ENCODE assay signal across 23 mouse cellular contexts in genomic region chr2:154729737-154730136, GRCm38 (mm10). TPM values are rescaled to one million over a fixed set of nuclear protein-coding genes. Genes with fewer than 3 reads are reported as not detected.
DNase-seq lines count a peak whose midpoint lies in the region; ATAC-seq lines count a peak whose summit lies in the region.
"Had no signal": no experiment of that assay in that cellular context is flagged by ENCODE, and none has a peak within 500 bp of the region (broad histone marks: within the 10 kb centered on the region; RNA-seq: fewer than 3 reads in every experiment).

No protein-coding gene starts in this region.

- H3K27me3 ChIP-seq in kidney, embryonic 15.5 days: peaks cover 7% of the 10 kb centered on the region; the same call in 1 of the 2 replicates
- no peaks in the 10 kb centered on the region for H3K27me3 ChIP-seq in lung, embryonic 15.5 days
- no peaks in the 10 kb centered on the region for H3K27me3 ChIP-seq in intestine, embryonic 15.5 days (replicated peaks)
- H3K27me3 ChIP-seq in intestine, embryonic 16.5 days (replicated peaks; ENCODE audit: control insufficient read depth, insufficient read depth, low read length): no peaks in the 10 kb centered on the region
- H3K27me3 ChIP-seq in midbrain, embryonic 14.5 days (ENCODE audit: control insufficient read depth, insufficient read depth, low read length): no peaks in the 10 kb centered on the region
- H3K27me3 ChIP-seq: embryonic facial prominence, embryonic 15.5 days; heart, embryonic 13.5 days; hindbrain, embryonic 12.5 days had no signal

- 26% methylated on average over 3 of the region's 3 CpGs for WGBS in kidney, embryonic 15.5 days
- 33% methylated on average over 3 of the region's 3 CpGs for WGBS in lung, embryonic 15.5 days
- 35% methylated on average over 3 of the region's 3 CpGs for WGBS in intestine, embryonic 15.5 days
- 27% methylated on average over 3 of the region's 3 CpGs for WGBS in intestine, embryonic 16.5 days
- 85% methylated on average over 3 of the region's 3 CpGs for WGBS in midbrain, embryonic 14.5 days

- ATAC-seq in kidney, embryonic 15.5 days (replicated peaks; ENCODE audit: low FRiP score): no peak
- peak; percentile 43; the same call in 1 of the 2 replicates for ATAC-seq in lung, embryonic 15.5 days (ENCODE audit: borderline replicate concordance, extremely low read depth, low FRiP score, low TSS enrichment)
- peak; percentile 69; the same call in 1 of the 2 replicates for ATAC-seq in intestine, embryonic 15.5 days
- 0 out of 2 replicates have a peak, but pooled peaks have one; percentile 33 for ATAC-seq in intestine, embryonic 16.5 days
- ATAC-seq in midbrain, embryonic 14.5 days (ENCODE audit: low FRiP score, low TSS enrichment): no peak
- ATAC-seq: forebrain, embryonic 14.5 days had no signal

- H3K4me2 ChIP-seq in kidney, embryonic 15.5 days: no peak overlapping the region
- H3K4me2 ChIP-seq in lung, embryonic 15.5 days: no peak overlapping the region
- H3K4me2 ChIP-seq in intestine, embryonic 15.5 days (replicated peaks): no peak overlapping the region
- no peak overlapping the region for H3K4me2 ChIP-seq in intestine, embryonic 16.5 days (ENCODE audit: low read depth, low read length)
- no peak overlapping the region for H3K4me2 ChIP-seq in midbrain, embryonic 14.5 days (ENCODE audit: low read length)
- H3K4me2 ChIP-seq: embryonic facial prominence, embryonic 15.5 days; heart, embryonic 13.5 days; hindbrain, embryonic 12.5 days had no signal

- H3K36me3 ChIP-seq in kidney, embryonic 15.5 days: no peaks in the 10 kb centered on the region
- no peaks in the 10 kb centered on the region for H3K36me3 ChIP-seq in lung, embryonic 15.5 days
- no peaks in the 10 kb centered on the region for H3K36me3 ChIP-seq in intestine, embryonic 15.5 days
- H3K36me3 ChIP-seq in intestine, embryonic 16.5 days (ENCODE audit: control insufficient read depth, insufficient read depth, low read length): no peaks in the 10 kb centered on the region
- H3K36me3 ChIP-seq in midbrain, embryonic 14.5 days (ENCODE audit: control insufficient read depth, insufficient read depth, low read length): no peaks in the 10 kb centered on the region
- H3K36me3 ChIP-seq: embryonic facial prominence, embryonic 15.5 days; forebrain, embryonic 10.5 days; heart, embryonic 13.5 days; hindbrain, embryonic 12.5 days had no signal

- DNase-seq in kidney, postnatal 10 days: peak; percentile 72
- DNase-seq in lung, postnatal 36 days: no peak
- no peak for DNase-seq in midbrain, embryonic 14.5 days
- DNase-seq: adrenal gland, adult 8-10 months; adrenal gland, postnatal 36 days; cerebellum, adult 2 months; cerebellum, postnatal 14 days; embryo, embryonic 11 days; gastrocnemius, adult 2 months; gastrocnemius, postnatal 25 days; heart, postnatal 4 days had no signal

- no peak overlapping the region for H3K9ac ChIP-seq in kidney, embryonic 15.5 days
- no peak overlapping the region for H3K9ac ChIP-seq in lung, embryonic 15.5 days
- no peak overlapping the region for H3K9ac ChIP-seq in intestine, embryonic 15.5 days
- H3K9ac ChIP-seq in intestine, embryonic 16.5 days (ENCODE audit: low read depth, low read length): no peak overlapping the region
- no peak overlapping the region for H3K9ac ChIP-seq in midbrain, embryonic 14.5 days (replicated peaks; ENCODE audit: low read length)
- H3K9ac ChIP-seq: embryonic facial prominence, embryonic 15.5 days; heart, embryonic 13.5 days; hindbrain, embryonic 12.5 days had no signal

- H3K27ac ChIP-seq in kidney, embryonic 15.5 days: no peak overlapping the region
- 0 out of 2 replicates have a peak overlapping the region, but pooled peaks have one; percentile 69 for H3K27ac ChIP-seq in lung, embryonic 15.5 days
- H3K27ac ChIP-seq in intestine, embryonic 15.5 days: 0 out of 2 replicates have a peak overlapping the region, but pooled peaks have one; percentile 68
- H3K27ac ChIP-seq in intestine, embryonic 16.5 days (ENCODE audit: low read length): peak overlapping the region; percentile 65; the same call in 1 of the 2 replicates
- no peak overlapping the region for H3K27ac ChIP-seq in midbrain, embryonic 14.5 days (replicated peaks; ENCODE audit: low read depth, low read length)
- H3K27ac ChIP-seq: embryonic facial prominence, embryonic 15.5 days; forebrain, embryonic 10.5 days; gastrocnemius, adult 2 months; heart, embryonic 13.5 days; hindbrain, embryonic 12.5 days had no signal

- H3K4me1 ChIP-seq in kidney, embryonic 15.5 days: peaks cover 31% of the 10 kb centered on the region
- peaks cover 44% of the 10 kb centered on the region for H3K4me1 ChIP-seq in lung, embryonic 15.5 days
- 0 out of 2 replicates have a peak, but pooled peaks cover 8% of the 10 kb centered on the region for H3K4me1 ChIP-seq in intestine, embryonic 15.5 days (replicated peaks)
- H3K4me1 ChIP-seq in intestine, embryonic 16.5 days (ENCODE audit: control insufficient read depth, insufficient read depth, low read length): peaks cover 6% of the 10 kb centered on the region; the same call in 1 of the 2 replicates
- peaks cover 4% of the 10 kb centered on the region; the same call in 1 of the 2 replicates for H3K4me1 ChIP-seq in midbrain, embryonic 14.5 days (ENCODE audit: control insufficient read depth, insufficient read depth, low read length)

- H3K4me3 ChIP-seq in kidney, embryonic 15.5 days (replicated peaks): no peak overlapping the region
- no peak overlapping the region for H3K4me3 ChIP-seq in lung, embryonic 15.5 days
- H3K4me3 ChIP-seq in intestine, embryonic 15.5 days (replicated peaks): no peak overlapping the region
- H3K4me3 ChIP-seq in intestine, embryonic 16.5 days (ENCODE audit: low read length): no peak overlapping the region
- no peak overlapping the region for H3K4me3 ChIP-seq in midbrain, embryonic 14.5 days (replicated peaks; ENCODE audit: low read depth, low read length)
- H3K4me3 ChIP-seq: embryonic facial prominence, embryonic 15.5 days; erythroblast, embryonic 14.5 days; forebrain, embryonic 10.5 days; gastrocnemius, adult 2 months; heart, embryonic 13.5 days; hindbrain, embryonic 12.5 days had no signal

- H3K9me3 ChIP-seq in kidney, embryonic 15.5 days (replicated peaks): no peaks in the 10 kb centered on the region
- H3K9me3 ChIP-seq in lung, embryonic 15.5 days: no peaks in the 10 kb centered on the region
- H3K9me3 ChIP-seq in intestine, embryonic 15.5 days: no peaks in the 10 kb centered on the region
- no peaks in the 10 kb centered on the region for H3K9me3 ChIP-seq in intestine, embryonic 16.5 days (ENCODE audit: control insufficient read depth, low read length)
- H3K9me3 ChIP-seq in midbrain, embryonic 14.5 days (ENCODE audit: control insufficient read depth, low read length): no peaks in the 10 kb centered on the region
- H3K9me3 ChIP-seq: embryonic facial prominence, embryonic 15.5 days; forebrain, embryonic 10.5 days; heart, embryonic 13.5 days; hindbrain, embryonic 12.5 days had no signal

RNA-seq across cellular contexts. Expression of gene Gm14214, which starts 40.1 kb away (rescaled TPM):
- polyA plus RNA-seq in kidney, embryonic 15.5 days (2015; fragmentation: Nextera tagmentation; extraction: Ambion mirVana): not detected in 2 replicates
- polyA plus RNA-seq in lung, embryonic 15.5 days (2015; fragmentation: Nextera tagmentation; extraction: Ambion mirVana): not detected in 2 replicates
- not detected in 2 replicates for polyA plus RNA-seq in intestine, embryonic 15.5 days (2015; fragmentation: Nextera tagmentation; extraction: Ambion mirVana)
- polyA plus RNA-seq in intestine, embryonic 16.5 days (2015; fragmentation: Nextera tagmentation; extraction: Ambion mirVana): not detected in 2 replicates
- polyA plus RNA-seq in midbrain, embryonic 14.5 days (2014; fragmentation: Nextera tagmentation; extraction: Ambion mirVana): not detected in 2 replicates
- polyA plus RNA-seq: cerebellum, adult 2 months; embryonic facial prominence, embryonic 11.5 days; embryonic facial prominence, embryonic 15.5 days; erythroblast, embryonic 14.5 days; forebrain, embryonic 10.5 days; forebrain, embryonic 14.5 days; heart, embryonic 13.5 days; heart, postnatal 0 days; hindbrain, embryonic 12.5 days had no signal

Comparison
In these comparisons a context has a peak if more than half of its experiments do, and no peak if none do; other contexts are left out.
1. ATAC-seq: peak in lung, embryonic 15.5 days (single experiment), intestine, embryonic 15.5 days (single experiment) and intestine, embryonic 16.5 days (single experiment); none in kidney, embryonic 15.5 days (single experiment) and midbrain, embryonic 14.5 days (single experiment).
2. H3K27ac ChIP-seq: peak in lung, embryonic 15.5 days (single experiment), intestine, embryonic 15.5 days (single experiment) and intestine, embryonic 16.5 days (single experiment); none in kidney, embryonic 15.5 days (single experiment) and midbrain, embryonic 14.5 days (single experiment).